In genomic region chr7:113219416-113219815, GRCm38 (mm10) we compare ENCODE assay signal across 14 mouse cellular contexts. TPM values are rescaled to one million over a fixed set of nuclear protein-coding genes. Genes with fewer than 3 reads are reported as not detected.
DNase-seq lines count a peak whose midpoint lies in the region; TF ChIP-seq lines count a peak whose summit lies in the region.
"Had no signal": no experiment of that assay in that cellular context is flagged by ENCODE, and none has a peak within 500 bp of the region (broad histone marks: within the 10 kb centered on the region; RNA-seq: fewer than 3 reads in every experiment).

No protein-coding gene starts in this region.

- H3K27ac ChIP-seq in MEL (ENCODE audit: control insufficient read depth, low read depth, low read length): no peak overlapping the region
- H3K27ac ChIP-seq: liver, embryonic 15.5 days; midbrain, embryonic 13.5 days; stomach, embryonic 15.5 days had no signal

- H3K27me3 ChIP-seq in MEL (ENCODE audit: control insufficient read depth in 1 of 2, insufficient read depth in 2 of 2, low read length in 2 of 2): no peaks in the 10 kb centered on the region
- H3K27me3 ChIP-seq: midbrain, embryonic 13.5 days; stomach, embryonic 15.5 days had no signal

- H3K36me3 ChIP-seq in MEL (ENCODE audit: control insufficient read depth in 1 of 2, insufficient read depth in 2 of 2, low read length in 2 of 2): no peaks in the 10 kb centered on the region
- H3K36me3 ChIP-seq: G1E; liver, embryonic 15.5 days; midbrain, embryonic 13.5 days; stomach, embryonic 15.5 days had no signal

- DNase-seq in adrenal gland, adult (ENCODE audit: inconsistent age in 2 of 2, low spot score in 1 of 2): peak; percentile 28 to 73
- DNase-seq in adrenal gland, postnatal 4 days (ENCODE audit: low spot score in 2 of 2): no peak
- peak; percentile 60 to 62 for DNase-seq in kidney, postnatal 25 days
- DNase-seq in kidney, adult 9 months: no peak
- peak; percentile 29 for DNase-seq in MEL (ENCODE audit: low read depth, low spot score)
- peak; percentile 27 for DNase-seq in embryo, embryonic 9.5 days (ENCODE audit: extremely low spot score)
- no peak for DNase-seq in urinary bladder, postnatal 25 days (ENCODE audit: low spot score)
- no peak for DNase-seq in B cell, adult 2 months
- DNase-seq: cerebellum, adult 8-10 months; right cerebral cortex, postnatal 4 days had no signal

- H3K9me3 ChIP-seq in MEL (replicated peaks; ENCODE audit: insufficient read depth, low read length): no peaks in the 10 kb centered on the region
- H3K9me3 ChIP-seq: G1E; liver, embryonic 15.5 days; midbrain, embryonic 13.5 days; stomach, embryonic 15.5 days had no signal

- no peak overlapping the region for H3K9ac ChIP-seq in MEL (ENCODE audit: control insufficient read depth, low read depth, low read length, poor library complexity, severe bottlenecking)
- H3K9ac ChIP-seq: liver, embryonic 15.5 days; midbrain, embryonic 13.5 days; stomach, embryonic 15.5 days had no signal

- no peak for TF ChIP-seq EP300 in MEL (IDR thresholded peaks at IDR 0.05; ENCODE audit: low read depth in 1 of 2, low read length in 2 of 2)

- no peak for TF ChIP-seq POLR2A in MEL (IDR thresholded peaks at IDR 0.05; ENCODE audit: control insufficient read depth in 1 of 2, insufficient read depth in 1 of 2, low read depth in 1 of 2, low read length in 2 of 2, poor library complexity in 1 of 2)

- H3K4me1 ChIP-seq in MEL (ENCODE audit: control insufficient read depth in 1 of 2, insufficient read depth in 2 of 2, low read length in 2 of 2): no peaks in the 10 kb centered on the region
- H3K4me1 ChIP-seq: liver, embryonic 15.5 days had no signal

- no peaks in the 10 kb centered on the region; the same call in 1 of the 2 replicates for H3K79me2 ChIP-seq in MEL (ENCODE audit: control insufficient read depth, insufficient read depth, low read length, poor library complexity)

- TF ChIP-seq RAD21 in MEL (IDR thresholded peaks at IDR 0.05; ENCODE audit: low read depth, low read length): no peak

- TF ChIP-seq CTCF in MEL (IDR thresholded peaks at IDR 0.05 in 2 of 3, conservative IDR thresholded peaks at IDR 0.05 in 1 of 3; ENCODE audit: control insufficient read depth in 1 of 3, insufficient read depth in 1 of 3, low read depth in 2 of 3, low read length in 3 of 3, poor library complexity in 1 of 3, severe bottlenecking in 1 of 3): no peak

- no peak overlapping the region for H3K4me3 ChIP-seq in MEL (ENCODE audit: control insufficient read depth in 1 of 2, insufficient read depth in 1 of 2, low read depth in 2 of 2, low read length in 2 of 2)
- H3K4me3 ChIP-seq: liver, embryonic 15.5 days; midbrain, embryonic 13.5 days; stomach, embryonic 15.5 days had no signal

TF ChIP-seq in MEL, 35 proteins besides CTCF, POLR2A, EP300 and RAD21:
- no peak for TF ChIP-seq TAL1 (IDR thresholded peaks at IDR 0.05; ENCODE audit: low read length)
- no peak for TF ChIP-seq MAZ (IDR thresholded peaks at IDR 0.05; ENCODE audit: low read depth, low read length)
- no peak for TF ChIP-seq NRF1 (IDR thresholded peaks at IDR 0.05; ENCODE audit: insufficient read depth, low read depth, low read length, poor library complexity, severe bottlenecking)
- no peak for TF ChIP-seq ZC3H11A (IDR thresholded peaks at IDR 0.05; ENCODE audit: low read depth, low read length)
- TF ChIP-seq TBP (IDR thresholded peaks at IDR 0.05; ENCODE audit: low read depth, low read length): no peak
- no peak for TF ChIP-seq USF1 (IDR thresholded peaks at IDR 0.05; ENCODE audit: low read depth, low read length)
- TF ChIP-seq MXI1 (IDR thresholded peaks at IDR 0.05; ENCODE audit: low read depth, low read length): no peak
- TF ChIP-seq ZMIZ1 (IDR thresholded peaks at IDR 0.05; ENCODE audit: low read depth, low read length): no peak
- no peak for TF ChIP-seq MYB (IDR thresholded peaks at IDR 0.05; ENCODE audit: low read depth, low read length)
- no peak for TF ChIP-seq HCFC1 (IDR thresholded peaks at IDR 0.05; ENCODE audit: low read depth, low read length)
- TF ChIP-seq GABPA (IDR thresholded peaks at IDR 0.05; ENCODE audit: low read depth, low read length): no peak
- no peak for TF ChIP-seq CHD2 (IDR thresholded peaks at IDR 0.05; ENCODE audit: low read length)

RNA-seq across cellular contexts. Expression of gene Arntl, which starts 12.2 kb away (rescaled TPM):
- total RNA-seq in adrenal gland, postnatal 4 days (2021): 10 to 100 TPM; 27.1 to 31.5 TPM
- 2.0 and 3.7 TPM in 2 replicates for total RNA-seq in MEL (2012; rRNA removed)
- polyA plus RNA-seq in MEL (2012; ENCODE audit: insufficient read depth in 1 of 2, insufficient read length in 2 of 2, low read depth in 1 of 2, low replicate concordance in 2 of 2, missing spikeins in 1 of 2): 1 to 10 TPM in 1 of 2 experiments, not detected in 1; 4.5 TPM

Comparison
In these comparisons a context has a peak if more than half of its experiments do, and no peak if none do; other contexts are left out.
1. DNase-seq: peak in adrenal gland, adult (2 of 2), kidney, postnatal 25 days (2 of 2), MEL (single experiment) and embryo, embryonic 9.5 days (single experiment); none in adrenal gland, postnatal 4 days (0 of 2), kidney, adult 9 months (single experiment), urinary bladder, postnatal 25 days (single experiment) and B cell, adult 2 months (0 of 2).